Mouse (Mus musculus) C2C12 (cell line): Measurements from ENCODE around the gene Nf2.

Experiments used
- CEBPB ChIP-seq: IDR thresholded peaks from one replicate; pipeline ENCODE4 v1.6.1; 2011; ENCODE audit warnings: low read depth, mild to moderate bottlenecking, control low read depth, moderate library complexity
- CTCF ChIP-seq: IDR thresholded peaks from one replicate; pipeline ENCODE4 v1.5.1; 2011; ENCODE audit not compliant: control insufficient read depth, insufficient read depth, insufficient read length
- MAX ChIP-seq: IDR thresholded peaks from one replicate; pipeline ENCODE4 v1.6.1; 2011; ENCODE audit warnings: mild to moderate bottlenecking, control low read depth
- MYOG ChIP-seq: IDR thresholded peaks from one replicate; pipeline ENCODE4 v1.6.1; 2011; ENCODE audit not compliant: control insufficient read depth, insufficient read length; ENCODE audit errors: extremely low read depth
- USF1 ChIP-seq: IDR thresholded peaks from one replicate; pipeline ENCODE4 v1.6.1; 2011; ENCODE audit warnings: low read depth, mild to moderate bottlenecking, control low read depth, moderate library complexity

GRCm38 (mm10) chr11:4806031-4806715, 43.2 kb downstream of the Nf2 start:
- TF ChIP-seq CTCF (no peak), USF1 (no peak), MYOG (no peak), MAX (no peak), CEBPB (no peak)
